Mouse (Mus musculus): ENCODE data around the gene Ptgr2. TPM values are rescaled to one million over a fixed set of nuclear protein-coding genes. Genes with fewer than 3 reads are reported as not detected.
A peak's percentile ranks its signal among the peaks of the same experiment; 100 is the strongest.
"Not testable (repeated sequence)": the region's sequence is repeated elsewhere in the genome, so short reads cannot be mapped to it uniquely, and the experiment has no call there.

Gene Ptgr2
- polyA plus RNA-seq (2015; fragmentation: Nextera tagmentation; extraction: Ambion mirVana): 28.3 and 32.6 TPM in 2 replicates

DNA sequence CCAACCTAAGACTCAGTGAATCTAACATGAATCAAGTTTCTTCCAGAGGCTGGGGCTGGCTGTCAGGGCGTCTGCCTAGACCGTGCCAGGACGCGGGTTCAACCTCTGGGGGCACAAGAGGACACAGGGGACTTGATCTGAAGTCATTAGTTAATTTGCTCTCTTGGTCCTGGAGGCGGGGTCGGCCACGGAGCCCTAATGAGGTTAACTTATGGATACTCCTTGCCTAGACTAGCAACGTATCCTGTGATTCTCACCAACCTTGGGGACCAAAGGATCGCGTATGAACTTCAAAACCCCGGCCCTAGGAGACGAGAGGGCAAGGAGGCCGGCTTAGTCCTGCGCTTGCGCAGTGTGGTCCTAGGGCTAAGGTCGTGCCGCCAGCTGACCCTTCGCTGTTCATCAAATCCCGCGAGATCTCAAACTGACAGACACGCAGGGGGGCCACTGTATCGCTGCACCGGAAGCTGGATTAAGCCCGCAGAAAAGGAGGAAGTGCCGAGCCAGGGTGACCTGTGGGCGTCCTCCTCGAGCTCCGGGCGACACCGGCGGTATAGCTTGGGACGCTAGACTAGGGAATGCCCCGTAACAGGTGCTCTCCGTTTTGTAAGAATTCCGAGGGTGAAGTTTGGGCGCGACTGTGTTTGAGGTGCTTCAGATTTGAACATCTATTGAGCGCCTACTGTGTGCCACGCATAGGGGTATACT lies at the start of gene Ptgr2:
Ptgr2 (plus strand) TSS at position 348 of the 708 bp plus-strand sequence.
- peak within 1 kb of the TSS; percentile 80 for H3K27ac ChIP-seq
- peak within 1 kb of the TSS; percentile 34; the same call in 1 of the 2 replicates for H3K9ac ChIP-seq
- H3K36me3 ChIP-seq: no peaks in the 10 kb centered on the region
- peak within 1 kb of the TSS; percentile 73 for H3K4me2 ChIP-seq
- H3K4me3 ChIP-seq (replicated peaks): peak within 1 kb of the TSS; percentile 58
- H3K27me3 ChIP-seq (replicated peaks): no peaks in the 10 kb centered on the region
- no peaks in the 10 kb centered on the region for H3K4me1 ChIP-seq
- H3K9me3 ChIP-seq: no peaks in the 10 kb centered on the region
- ATAC-seq (ENCODE audit: insufficient read depth, low FRiP score, low read depth): peak; percentile 96
- under 1% methylated on average over 39 of the region's 39 CpGs for WGBS

DNA sequence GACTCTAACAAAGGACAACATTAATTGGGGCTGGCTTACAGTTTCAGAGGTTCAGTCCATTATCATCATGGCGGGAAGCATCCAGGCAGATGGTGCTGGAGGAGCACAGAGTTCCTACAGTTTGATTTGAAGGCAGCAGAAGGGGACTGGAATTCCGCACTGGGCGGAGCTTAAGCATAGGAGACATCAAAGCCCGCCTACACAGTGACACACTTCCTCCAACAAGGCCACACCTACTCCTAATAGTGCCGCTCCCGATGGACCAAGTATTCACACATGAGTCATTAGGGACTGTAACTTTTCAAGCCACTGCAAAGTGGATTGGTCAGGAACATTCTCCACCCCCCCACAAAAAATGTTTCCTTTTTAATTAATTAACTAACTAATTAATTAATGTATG lies 49.5 kb upstream of the Ptgr2 start:
- no peaks in the 10 kb centered on the region for H3K9me3 ChIP-seq
- no peak overlapping the region for H3K4me3 ChIP-seq (replicated peaks)
- peak overlapping the region; percentile 33; the same call in 1 of the 2 replicates for H3K27ac ChIP-seq
- H3K36me3 ChIP-seq: no peaks in the 10 kb centered on the region
- ATAC-seq (ENCODE audit: insufficient read depth, low FRiP score, low read depth): no peak
- H3K9ac ChIP-seq: no peak overlapping the region
- no peaks in the 10 kb centered on the region for H3K4me1 ChIP-seq
- no peak overlapping the region for H3K4me2 ChIP-seq
- WGBS: 94% methylated on average over 6 of the region's 6 CpGs
- H3K27me3 ChIP-seq (replicated peaks): no peaks in the 10 kb centered on the region

DNA sequence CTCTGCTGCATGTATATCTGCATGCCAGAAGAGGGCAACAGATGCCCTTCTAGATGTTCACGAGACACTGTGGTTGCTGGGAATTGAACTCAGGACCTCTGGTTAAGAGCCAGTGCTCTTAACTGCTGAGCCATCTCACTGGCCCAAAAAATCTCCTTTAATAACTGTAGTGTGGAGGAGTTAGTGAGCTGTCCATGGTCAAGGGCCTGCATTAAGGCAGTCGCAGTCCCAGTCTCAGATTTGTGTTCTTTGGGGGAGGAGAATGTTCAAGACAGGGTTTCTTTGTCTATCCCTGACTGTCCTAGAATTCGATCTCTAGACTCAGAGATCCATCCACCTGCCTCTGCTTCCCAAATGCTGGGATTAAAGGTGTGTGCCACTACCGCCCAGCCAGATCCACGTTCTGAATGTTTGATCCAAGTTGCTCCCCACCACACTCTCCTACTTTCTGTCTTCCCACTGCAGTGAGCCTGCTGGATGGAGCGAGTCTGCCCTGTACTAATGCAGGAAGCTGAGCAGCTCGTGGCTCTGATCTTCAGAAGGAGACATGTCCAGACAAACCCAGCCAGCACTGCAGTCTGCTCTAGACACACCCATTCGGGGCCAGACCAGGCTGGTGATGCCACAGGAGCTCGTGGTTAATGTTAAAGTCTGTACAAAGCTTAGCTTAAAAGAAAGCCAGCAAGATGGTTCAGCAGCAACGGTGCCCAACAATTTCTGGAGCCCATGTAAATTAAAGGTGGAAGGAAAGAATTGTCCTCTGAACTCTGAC lies 48.9 kb upstream of the Ptgr2 start:
- Histone ChIP-seq H3K36me3 (no peaks in the 10 kb centered on the region), H3K4me1 (no peaks in the 10 kb centered on the region), H3K27me3 (replicated peaks) (no peaks in the 10 kb centered on the region), H3K4me2 (no peak overlapping the region), H3K9me3 (no peaks in the 10 kb centered on the region), H3K27ac (peak overlapping the region; percentile 33; the same call in 1 of the 2 replicates), H3K9ac (no peak overlapping the region), H3K4me3 (replicated peaks) (no peak overlapping the region)
- ATAC-seq (ENCODE audit: insufficient read depth, low FRiP score, low read depth): no peak
- WGBS: 77% methylated on average over 10 of the region's 10 CpGs

DNA sequence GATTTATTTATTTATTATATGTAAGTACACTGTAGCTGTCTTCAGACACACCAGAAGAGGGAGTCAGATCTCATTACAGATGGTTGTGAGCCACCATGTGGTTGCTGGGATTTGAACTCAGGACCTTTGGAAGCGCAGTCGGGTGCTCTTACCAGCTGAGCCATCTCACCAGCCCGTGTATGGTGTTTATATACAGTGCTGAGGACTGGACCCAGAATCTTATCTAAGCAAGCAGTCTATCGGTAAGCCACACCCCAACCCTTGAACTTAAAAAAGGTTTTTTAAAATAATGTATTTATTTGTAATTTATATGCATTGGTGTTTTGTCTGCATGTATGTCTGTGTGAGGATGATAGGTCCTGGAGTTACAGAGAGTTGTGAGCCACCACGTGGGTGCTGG lies 48.0 kb upstream of the Ptgr2 start:
- H3K4me3 ChIP-seq (replicated peaks); H3K36me3 ChIP-seq; H3K9ac ChIP-seq; ATAC-seq (ENCODE audit: insufficient read depth, low FRiP score, low read depth); H3K27me3 ChIP-seq (replicated peaks); H3K4me1 ChIP-seq; H3K9me3 ChIP-seq; H3K27ac ChIP-seq; H3K4me2 ChIP-seq: not testable (repeated sequence)
- 77% methylated on average over 5 of the region's 5 CpGs for WGBS

DNA sequence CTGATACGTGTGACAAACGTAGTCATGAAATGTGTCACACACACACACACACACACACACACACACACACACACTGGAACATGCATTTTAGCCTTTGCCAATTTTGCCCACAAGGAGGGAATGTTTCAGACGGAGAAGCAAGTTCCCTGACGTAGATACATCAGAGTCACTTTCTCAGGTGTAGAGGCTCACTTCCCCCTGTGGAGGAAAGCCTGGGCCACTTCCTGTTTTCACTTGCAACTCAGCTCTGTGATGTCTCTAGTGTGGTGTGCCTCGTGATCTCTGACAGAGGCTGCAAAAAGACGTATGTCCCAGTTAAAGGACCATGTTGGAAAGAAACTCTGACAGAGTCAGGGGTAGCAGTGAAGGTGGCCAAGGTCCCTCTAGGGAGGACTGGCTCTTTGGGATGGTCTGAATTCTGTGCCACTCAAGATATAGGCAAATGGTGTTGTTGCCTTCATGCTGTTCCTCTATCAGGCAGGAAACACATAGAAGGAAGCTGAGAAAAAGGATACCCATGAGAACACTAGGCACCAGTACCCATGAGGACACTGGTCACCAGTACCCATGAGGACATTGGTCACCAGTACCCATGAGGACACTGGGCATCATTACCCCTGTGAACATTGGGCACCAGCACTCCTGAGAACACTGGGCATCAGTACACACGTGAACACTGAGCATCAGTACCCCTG lies 41.8 kb upstream of the Ptgr2 start:
- no peak for ATAC-seq (ENCODE audit: insufficient read depth, low FRiP score, low read depth)
- H3K27me3 ChIP-seq (replicated peaks): no peaks in the 10 kb centered on the region
- WGBS: 75% methylated on average over 7 of the region's 7 CpGs
- no peaks in the 10 kb centered on the region for H3K36me3 ChIP-seq
- no peaks in the 10 kb centered on the region for H3K9me3 ChIP-seq
- no peak overlapping the region for H3K4me2 ChIP-seq
- H3K27ac ChIP-seq: no peak overlapping the region
- no peak overlapping the region for H3K9ac ChIP-seq
- H3K4me1 ChIP-seq: no peaks in the 10 kb centered on the region
- no peak overlapping the region for H3K4me3 ChIP-seq (replicated peaks)

DNA sequence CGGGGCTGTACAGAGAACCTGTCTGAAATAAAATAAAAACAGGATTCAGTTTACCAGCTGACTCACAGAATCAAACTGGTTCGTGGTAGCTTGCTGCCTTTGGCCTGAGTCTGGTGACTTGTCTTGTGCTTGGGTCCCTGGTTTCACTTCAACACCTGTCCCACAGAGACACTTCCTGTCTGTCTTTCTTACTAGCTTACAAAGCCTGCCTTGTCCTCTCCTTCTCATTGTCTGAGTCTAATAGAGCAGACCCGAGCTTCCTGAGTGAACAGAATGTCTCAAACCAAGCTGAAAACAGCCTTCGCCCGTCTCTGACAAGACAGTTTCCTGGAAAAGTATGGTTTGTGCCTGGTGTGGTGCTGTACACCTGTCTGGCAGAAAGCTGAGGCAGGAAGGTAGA lies 39.3 kb upstream of the Ptgr2 start:
- Histone ChIP-seq H3K4me2 (no peak overlapping the region), H3K9ac (no peak overlapping the region), H3K4me3 (replicated peaks) (no peak overlapping the region), H3K36me3 (no peaks in the 10 kb centered on the region), H3K27ac (no peak overlapping the region), H3K27me3 (replicated peaks) (no peaks in the 10 kb centered on the region), H3K9me3 (no peaks in the 10 kb centered on the region), H3K4me1 (no peaks in the 10 kb centered on the region)
- 69% methylated on average over 5 of the region's 5 CpGs for WGBS
- ATAC-seq (ENCODE audit: insufficient read depth, low FRiP score, low read depth): no peak

DNA sequence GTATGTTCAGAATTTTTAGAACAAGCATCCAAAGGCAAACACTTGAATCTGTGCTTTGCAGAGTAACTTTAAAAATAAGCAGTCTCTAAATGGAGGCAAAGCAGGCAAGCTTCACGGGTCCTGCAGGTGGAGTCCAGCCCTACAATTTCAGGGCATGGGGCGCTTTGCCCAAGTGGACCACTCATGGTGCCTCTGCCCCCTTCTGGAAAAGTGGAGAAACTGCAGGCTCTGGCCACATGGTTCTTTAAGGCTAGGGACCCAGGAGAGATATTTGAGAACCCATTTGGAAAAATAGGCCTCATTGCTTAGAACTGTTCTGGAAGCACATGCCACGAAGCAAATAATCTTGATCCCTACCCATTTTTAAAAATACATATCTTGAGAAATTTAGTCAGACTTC lies 35.8 kb upstream of the Ptgr2 start:
- no peaks in the 10 kb centered on the region for H3K27me3 ChIP-seq (replicated peaks)
- H3K4me2 ChIP-seq: no peak overlapping the region
- no peak overlapping the region for H3K9ac ChIP-seq
- no peak overlapping the region for H3K4me3 ChIP-seq (replicated peaks)
- no peaks in the 10 kb centered on the region for H3K4me1 ChIP-seq
- H3K27ac ChIP-seq: no peak overlapping the region
- no peaks in the 10 kb centered on the region for H3K9me3 ChIP-seq
- no peak for ATAC-seq (ENCODE audit: insufficient read depth, low FRiP score, low read depth)
- no peaks in the 10 kb centered on the region for H3K36me3 ChIP-seq
- 7% methylated on average over 3 of the region's 3 CpGs for WGBS

DNA sequence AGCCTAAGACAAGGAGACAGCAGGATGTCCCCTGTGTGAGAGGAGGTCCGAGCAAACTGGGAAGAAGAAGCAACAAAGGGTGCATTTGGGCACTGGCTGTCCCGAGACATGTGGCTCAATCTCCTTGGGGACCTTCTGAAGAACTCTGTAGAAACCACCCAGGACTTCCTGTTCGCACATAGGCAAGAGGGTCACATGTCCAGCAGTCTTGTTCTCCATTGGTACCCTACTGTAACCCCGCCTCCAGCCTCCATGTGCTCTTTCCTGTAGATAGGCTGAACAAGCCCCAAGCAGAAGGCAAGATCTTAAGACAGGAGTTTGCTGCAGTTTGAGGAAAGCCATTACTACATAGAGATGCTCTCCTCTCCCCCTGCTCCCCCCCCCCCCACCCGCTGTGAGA lies 32.2 kb upstream of the Ptgr2 start:
- no peak for ATAC-seq (ENCODE audit: insufficient read depth, low FRiP score, low read depth)
- H3K4me3 ChIP-seq (replicated peaks): no peak overlapping the region
- WGBS: 91% methylated on average over 5 of the region's 5 CpGs

DNA sequence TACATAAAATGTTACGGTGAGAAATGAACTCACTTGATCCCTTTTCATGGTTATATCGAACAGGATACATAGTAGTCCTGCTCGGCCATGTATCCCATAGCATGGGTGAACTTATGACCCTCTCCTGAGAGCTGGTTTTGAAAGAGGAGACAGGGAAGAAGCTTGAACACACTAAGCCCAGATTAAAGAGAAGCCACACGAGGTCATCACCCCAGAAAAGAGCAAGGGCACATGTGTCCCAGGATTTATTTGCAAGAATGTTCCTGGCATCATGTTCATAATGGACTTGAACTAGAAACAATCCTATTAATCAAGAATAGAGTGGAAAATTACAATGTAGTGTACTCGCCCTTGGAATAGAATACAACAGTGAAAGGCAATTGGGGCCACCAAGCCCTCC lies 30.1 kb upstream of the Ptgr2 start:
- H3K4me2 ChIP-seq: no peak overlapping the region
- WGBS: 65% methylated on average over 5 of the region's 5 CpGs
- H3K36me3 ChIP-seq: no peaks in the 10 kb centered on the region
- no peak overlapping the region for H3K4me3 ChIP-seq (replicated peaks)
- no peak overlapping the region for H3K27ac ChIP-seq
- no peak for ATAC-seq (ENCODE audit: insufficient read depth, low FRiP score, low read depth)
- H3K9me3 ChIP-seq: no peaks in the 10 kb centered on the region
- H3K27me3 ChIP-seq (replicated peaks): no peaks in the 10 kb centered on the region
- H3K9ac ChIP-seq: no peak overlapping the region
- no peaks in the 10 kb centered on the region for H3K4me1 ChIP-seq

More for the DNA sequence above, 32.2 kb upstream of the Ptgr2 start:
- H3K27ac ChIP-seq: no peak overlapping the region
- H3K9me3 ChIP-seq: no peaks in the 10 kb centered on the region
- H3K27me3 ChIP-seq (replicated peaks): no peaks in the 10 kb centered on the region
- H3K4me2 ChIP-seq: no peak overlapping the region
- no peak overlapping the region for H3K9ac ChIP-seq
- H3K36me3 ChIP-seq: no peaks in the 10 kb centered on the region
- H3K4me1 ChIP-seq: no peaks in the 10 kb centered on the region

DNA sequence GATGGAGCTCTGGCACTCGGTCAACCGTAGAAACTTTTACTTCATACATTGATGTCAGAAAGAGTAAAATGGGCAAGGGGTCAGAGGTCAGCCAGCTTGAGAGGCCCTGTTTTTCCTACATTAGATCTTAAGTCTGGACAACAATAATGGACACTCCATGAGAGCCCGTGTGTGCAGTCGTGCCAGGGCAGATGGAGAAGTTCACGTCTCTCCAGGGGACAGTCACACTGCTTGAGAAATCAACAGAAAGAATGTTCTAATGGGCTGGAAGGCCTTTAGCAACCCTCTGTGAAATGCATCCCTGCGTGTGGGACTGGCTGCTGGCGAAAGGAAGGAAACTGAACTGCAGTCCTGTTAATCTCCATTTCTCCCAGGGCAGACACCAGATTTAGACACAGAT lies 24.7 kb upstream of the Ptgr2 start:
- Histone ChIP-seq H3K27me3 (replicated peaks) (no peaks in the 10 kb centered on the region), H3K4me3 (replicated peaks) (no peak overlapping the region), H3K36me3 (no peaks in the 10 kb centered on the region), H3K4me1 (no peaks in the 10 kb centered on the region), H3K9me3 (no peaks in the 10 kb centered on the region), H3K9ac (no peak overlapping the region), H3K4me2 (no peak overlapping the region), H3K27ac (no peak overlapping the region)
- ATAC-seq (ENCODE audit: insufficient read depth, low FRiP score, low read depth): no peak
- 52% methylated on average over 7 of the region's 7 CpGs for WGBS

DNA sequence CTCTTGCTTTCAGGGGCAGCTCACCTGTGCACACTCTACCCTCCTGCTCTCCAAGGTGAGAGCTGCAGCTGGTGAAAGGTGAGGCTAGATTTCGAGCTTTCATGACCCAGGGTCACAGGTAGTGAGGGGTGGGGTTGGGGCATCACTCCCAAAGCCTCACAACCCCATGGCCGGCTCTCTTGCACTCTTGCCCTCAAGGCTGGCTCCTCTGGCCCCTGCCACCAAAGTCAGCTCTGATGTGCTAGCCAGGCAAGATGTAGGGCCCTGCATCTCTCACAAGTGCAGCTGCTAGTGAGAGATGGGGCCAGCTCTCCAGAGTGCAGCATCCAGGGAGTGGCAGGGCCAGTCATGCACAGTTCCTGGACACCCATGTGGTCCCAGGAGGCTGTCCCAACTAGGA lies 17.8 kb upstream of the Ptgr2 start:
- H3K36me3 ChIP-seq: no peaks in the 10 kb centered on the region
- no peaks in the 10 kb centered on the region for H3K9me3 ChIP-seq
- no peak overlapping the region for H3K4me3 ChIP-seq (replicated peaks)
- no peak overlapping the region for H3K27ac ChIP-seq
- H3K27me3 ChIP-seq (replicated peaks): no peaks in the 10 kb centered on the region
- no peak overlapping the region for H3K9ac ChIP-seq
- no peaks in the 10 kb centered on the region for H3K4me1 ChIP-seq
- 53% methylated on average over 2 of the region's 2 CpGs for WGBS
- H3K4me2 ChIP-seq: no peak overlapping the region
- ATAC-seq (ENCODE audit: insufficient read depth, low FRiP score, low read depth): no peak

DNA sequence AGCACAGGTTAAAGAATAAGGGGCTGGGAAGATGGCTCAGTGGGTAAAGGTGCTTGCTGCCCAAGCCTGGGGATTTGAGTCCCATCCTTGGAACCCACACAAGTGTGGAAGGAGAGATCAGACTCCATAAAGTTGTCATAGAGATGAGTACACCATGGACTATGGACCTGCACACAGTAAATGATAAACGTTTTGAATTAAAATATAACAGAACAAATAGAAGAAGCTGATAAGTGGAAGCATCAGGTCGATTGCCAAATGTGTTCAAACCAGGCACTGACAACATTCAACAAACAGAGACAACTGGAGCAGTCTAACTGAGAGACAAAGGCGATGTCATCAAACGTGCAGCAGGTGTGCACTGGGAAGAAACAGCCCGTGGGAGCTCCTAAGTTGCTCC lies 11.7 kb upstream of the Ptgr2 start:
- no peak overlapping the region for H3K27ac ChIP-seq
- no peak overlapping the region for H3K4me2 ChIP-seq
- H3K36me3 ChIP-seq: no peaks in the 10 kb centered on the region
- ATAC-seq (ENCODE audit: insufficient read depth, low FRiP score, low read depth): no peak
- no peak overlapping the region for H3K9ac ChIP-seq
- WGBS: 73% methylated on average over 5 of the region's 5 CpGs
- H3K4me3 ChIP-seq (replicated peaks): no peak overlapping the region
- no peaks in the 10 kb centered on the region for H3K9me3 ChIP-seq
- no peaks in the 10 kb centered on the region for H3K4me1 ChIP-seq
- H3K27me3 ChIP-seq (replicated peaks): no peaks in the 10 kb centered on the region

Measured in stomach, embryonic 15.5 days (tissue).